Mouse (Mus musculus): ENCODE results near the gene Ifitm1. TPM values are rescaled to one million over a fixed set of nuclear protein-coding genes. Genes with fewer than 3 reads are reported as not detected.
"Not testable (repeated sequence)": the region's sequence is repeated elsewhere in the genome, so short reads cannot be mapped to it uniquely, and the experiment has no call there.

The Ifitm1 gene
- total RNA-seq, 2 experiments from 2014 or later, result 1.9 to 2.9 TPM

- TF ChIP-seq CTCF (conservative IDR thresholded peaks at IDR 0.05), result no peak
- Histone ChIP-seq H3K4me3 (no peak overlapping the region; the same call in 1 of the 2 replicates), H3K27ac (no peak overlapping the region)
- no peak for DNase-seq (ENCODE audit: low spot score in 2 of 2)
These were observed 13.0 kb upstream of the Ifitm1 start for GRCm38 (mm10) chr7:140953800-140954732.

- H3K4me3 ChIP-seq, result no peak overlapping the region; the same call in 1 of the 2 replicates
- no peak for TF ChIP-seq CTCF (conservative IDR thresholded peaks at IDR 0.05)
- no peak for DNase-seq (ENCODE audit: low spot score in 2 of 2)
- H3K27ac ChIP-seq, result no peak overlapping the region
These were observed 12.3 kb upstream of the Ifitm1 start for GRCm38 (mm10) chr7:140954733-140955071.

- TF ChIP-seq CTCF (conservative IDR thresholded peaks at IDR 0.05), result no peak
- DNase-seq (ENCODE audit: low spot score in 2 of 2), result no peak
- peak overlapping the region; percentile 35 for H3K4me3 ChIP-seq
- H3K27ac ChIP-seq, result peak overlapping the region; percentile 65; the same call in 1 of the 2 replicates
These were observed 11.7 kb upstream of the Ifitm1 start for GRCm38 (mm10) chr7:140955342-140955741.

DNA sequence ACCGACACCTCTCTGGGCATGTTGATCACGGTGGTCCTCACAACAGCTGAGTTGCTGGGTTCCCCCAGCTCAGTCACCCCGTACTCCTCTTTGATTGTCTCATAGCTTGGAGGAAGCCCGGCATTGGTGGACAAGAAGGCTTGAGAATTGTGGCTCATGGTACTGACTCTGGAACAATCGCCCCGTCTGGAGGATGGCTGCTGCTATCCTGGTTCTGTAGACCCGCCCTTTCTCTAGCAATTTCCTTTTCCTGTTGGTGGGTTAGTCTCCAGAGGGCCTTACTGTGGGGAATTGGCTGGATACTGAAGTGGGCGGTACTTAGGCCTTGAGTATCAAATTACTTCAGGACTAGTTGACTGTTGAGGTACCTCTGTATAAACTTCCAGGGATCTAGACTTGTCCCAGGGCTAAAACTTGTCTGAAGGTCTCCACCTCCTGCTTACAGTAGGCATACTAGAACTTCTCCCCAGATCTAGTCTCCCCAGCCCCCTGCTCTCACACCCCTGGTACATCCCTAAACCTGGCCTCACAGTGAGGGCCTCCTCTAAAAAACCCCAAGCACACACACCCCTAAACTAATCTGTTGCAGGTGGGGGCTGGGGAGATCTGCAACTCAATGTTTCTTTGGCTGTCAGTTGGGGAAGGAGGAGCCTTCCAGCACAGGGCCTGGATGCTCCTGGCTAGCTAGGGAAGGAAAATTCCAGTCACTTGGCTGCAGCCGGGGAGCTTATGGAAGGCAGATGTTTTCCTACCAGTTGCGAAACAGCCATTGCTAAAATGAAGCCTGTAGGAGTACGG lies 11.1 kb upstream of the Ifitm1 start, which contains the start of the genes Gm45717 and Ifitm2:
Gene Gm45717 (minus strand): TSS at position 180 of the 798 bp plus-strand sequence.
Gene Ifitm2 (minus strand): TSS at position 230 of the 798 bp plus-strand sequence.
- no peak for TF ChIP-seq CTCF (conservative IDR thresholded peaks at IDR 0.05)
- Histone ChIP-seq H3K27ac (peak within 1 kb of the TSS; percentile 65), H3K4me3 (peak within 1 kb of the TSS; percentile 35)
- DNase-seq (ENCODE audit: low spot score in 2 of 2), result peak in 1 of 2 experiments; percentile 23

GRCm38 (mm10) chr7:140956556-140956869 lies 10.5 kb upstream of the Ifitm1 start:
- H3K4me3 ChIP-seq, result no peak overlapping the region
- no peak for DNase-seq (ENCODE audit: low spot score in 2 of 2)
- peak overlapping the region; percentile 65 for H3K27ac ChIP-seq
- TF ChIP-seq CTCF (conservative IDR thresholded peaks at IDR 0.05), result no peak

GRCm38 (mm10) chr7:140959181-140959901 lies 7.7 kb upstream of the Ifitm1 start:
- Histone ChIP-seq H3K27ac (no peak overlapping the region), H3K4me3 (no peak overlapping the region)
- DNase-seq (ENCODE audit: low spot score in 2 of 2), result peak in 1 of 2 experiments; percentile 42
- peak; percentile 75 for TF ChIP-seq CTCF (conservative IDR thresholded peaks at IDR 0.05)

DNA sequence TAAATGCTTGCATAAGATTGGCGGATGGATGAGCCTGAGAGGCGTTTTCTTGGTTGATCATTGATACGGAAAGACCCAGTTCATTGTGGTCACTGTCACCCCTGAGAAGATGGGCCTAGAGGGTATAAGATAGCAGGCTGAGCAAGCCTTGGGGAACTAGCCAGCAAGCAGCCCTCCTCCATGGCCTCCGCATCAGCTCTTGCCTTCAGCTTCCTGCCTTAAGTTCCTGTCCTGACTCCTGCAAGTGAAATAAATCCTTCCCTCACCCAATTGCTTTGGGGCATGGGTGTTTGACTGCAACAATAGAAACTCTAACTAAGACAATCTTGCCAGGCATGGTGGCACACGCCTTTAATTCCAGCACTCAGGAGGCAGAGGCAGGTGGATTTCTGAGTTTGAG lies 7.0 kb upstream of the Ifitm1 start:
- no peak overlapping the region for H3K27ac ChIP-seq
- no peak for TF ChIP-seq CTCF (conservative IDR thresholded peaks at IDR 0.05)
- H3K4me3 ChIP-seq, result no peak overlapping the region
- no peak for DNase-seq (ENCODE audit: low spot score in 2 of 2)

- DNase-seq (ENCODE audit: low spot score in 2 of 2), result no peak
- no peak for TF ChIP-seq CTCF (conservative IDR thresholded peaks at IDR 0.05)
- no peak overlapping the region for H3K27ac ChIP-seq
- H3K4me3 ChIP-seq, result no peak overlapping the region
These were observed 5.6 kb upstream of the Ifitm1 start for GRCm38 (mm10) chr7:140961416-140961815.

- Histone ChIP-seq H3K27ac (no peak overlapping the region), H3K4me3 (no peak overlapping the region)
- TF ChIP-seq CTCF (conservative IDR thresholded peaks at IDR 0.05), result no peak
- no peak for DNase-seq (ENCODE audit: low spot score in 2 of 2)
These were observed 4.3 kb upstream of the Ifitm1 start for GRCm38 (mm10) chr7:140962733-140963132.

- no peak overlapping the region for H3K4me3 ChIP-seq
- no peak for TF ChIP-seq CTCF (conservative IDR thresholded peaks at IDR 0.05)
- DNase-seq (ENCODE audit: low spot score in 2 of 2), result no peak
- no peak overlapping the region for H3K27ac ChIP-seq
These were observed 1.0 kb downstream of the Ifitm1 start for GRCm38 (mm10) chr7:140967862-140968591.

DNA sequence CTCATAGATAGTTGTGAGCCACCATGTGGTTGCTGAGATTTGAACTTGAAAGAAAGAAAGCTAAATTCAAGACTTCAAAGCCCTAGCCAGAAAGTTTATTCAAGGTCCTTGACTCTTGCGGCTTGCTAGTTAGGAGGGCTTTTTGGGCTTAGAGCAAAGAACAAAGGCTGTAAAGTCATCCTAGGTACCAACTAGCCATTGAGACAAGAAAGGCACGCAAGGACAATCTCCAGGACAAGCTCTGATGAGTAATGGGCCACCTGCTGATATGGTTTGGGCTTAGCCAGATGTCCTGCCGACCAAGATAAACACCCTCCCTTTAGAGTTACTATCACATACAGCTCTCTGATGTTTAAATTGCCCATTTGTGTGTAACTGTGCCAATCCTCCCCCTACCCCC lies 1.7 kb downstream of the Ifitm1 start:
- not testable (repeated sequence) for DNase-seq (ENCODE audit: low spot score in 2 of 2); H3K27ac ChIP-seq; H3K4me3 ChIP-seq

GRCm38 (mm10) chr7:140970931-140971330 lies 3.9 kb downstream of the Ifitm1 start:
- no peak overlapping the region for H3K4me3 ChIP-seq
- no peak for TF ChIP-seq CTCF (conservative IDR thresholded peaks at IDR 0.05)
- no peak overlapping the region for H3K27ac ChIP-seq
- DNase-seq (ENCODE audit: low spot score in 2 of 2), result no peak
